34 mouse cellular contexts compared by ENCODE assay signal in the genomic region with DNA sequence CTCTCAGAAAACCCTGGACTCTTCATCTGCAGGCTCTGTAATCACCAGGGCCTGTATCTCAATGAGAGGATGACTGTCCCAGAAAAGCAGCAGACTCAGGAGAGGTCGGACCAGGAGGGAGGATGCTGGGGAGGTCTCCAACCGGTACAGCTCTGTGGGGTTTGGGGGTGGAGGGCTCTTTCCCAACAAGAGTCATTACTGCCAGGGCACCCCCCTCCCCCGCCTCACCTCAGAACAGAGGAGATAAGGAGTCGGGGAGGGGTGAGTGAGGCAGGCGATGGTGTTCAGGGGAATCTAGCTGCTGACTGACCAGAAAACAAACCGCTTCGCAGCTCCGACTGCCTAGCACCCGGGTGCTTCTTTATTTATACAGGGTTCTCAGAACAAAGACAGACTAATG. TPM values are rescaled to one million over a fixed set of nuclear protein-coding genes. Genes with fewer than 3 reads are reported as not detected.
DNase-seq lines count a peak whose midpoint lies in the region; ATAC-seq lines count a peak whose summit lies in the region.
"Had no signal": no experiment of that assay in that cellular context is flagged by ENCODE, and none has a peak within 500 bp of the region (broad histone marks: within the 10 kb centered on the region; RNA-seq: fewer than 3 reads in every experiment).

No protein-coding gene starts in this region.

- no peaks in the 10 kb centered on the region for H3K9me3 ChIP-seq in heart, embryonic 10.5 days
- peaks cover 3% of the 10 kb centered on the region; the same call in 1 of the 2 replicates for H3K9me3 ChIP-seq in heart, embryonic 13.5 days
- H3K9me3 ChIP-seq in heart, embryonic 16.5 days (replicated peaks; ENCODE audit: control insufficient read depth, low read length), result no peaks in the 10 kb centered on the region
- H3K9me3 ChIP-seq in lung, embryonic 16.5 days (ENCODE audit: control insufficient read depth, low read length), result no peaks in the 10 kb centered on the region
- H3K9me3 ChIP-seq: forebrain, embryonic 10.5 days; forebrain, embryonic 13.5 days; G1E had no signal

- WGBS in heart, embryonic 10.5 days, result 5% methylated on average over 9 of the region's 9 CpGs
- WGBS in heart, embryonic 13.5 days, result 10% methylated on average over 9 of the region's 9 CpGs
- 11% methylated on average over 9 of the region's 9 CpGs for whole genome bisulfite sequencing in heart, embryonic 16.5 days
- WGBS in lung, embryonic 16.5 days, result 20% methylated on average over 9 of the region's 9 CpGs

- intact Hi-C loops in heart, postnatal 36 days (cut with DNase I), result no loop called here

- peak overlapping the region; percentile 16; the same call in 1 of the 2 replicates for H3K4me3 ChIP-seq in heart, embryonic 10.5 days
- no peak overlapping the region for H3K4me3 ChIP-seq in heart, embryonic 13.5 days
- H3K4me3 ChIP-seq in heart, embryonic 16.5 days (ENCODE audit: low read length), result no peak overlapping the region
- no peak overlapping the region for H3K4me3 ChIP-seq in lung, embryonic 16.5 days (ENCODE audit: low read length)
- H3K4me3 ChIP-seq: forebrain, embryonic 10.5 days; forebrain, embryonic 13.5 days had no signal

- ATAC-seq in heart, embryonic 13.5 days (ENCODE audit: extremely low read depth, insufficient number of reproducible peaks, low FRiP score, low TSS enrichment), result no peak
- peak; percentile 34 for ATAC-seq in heart, embryonic 16.5 days (replicated peaks; ENCODE audit: extremely low read depth, insufficient read depth, low FRiP score)
- ATAC-seq in lung, embryonic 16.5 days (ENCODE audit: low read depth), result 0 out of 2 replicates have a peak, but pooled peaks have one; percentile 38
- ATAC-seq: forebrain, embryonic 13.5 days; forebrain, embryonic 16.5 days; hindbrain, postnatal 0 days; inflammation-experienced regulatory T-cells, adult 6 months; intestine, embryonic 16.5 days; Patski had no signal

- no peaks in the 10 kb centered on the region for H3K36me3 ChIP-seq in heart, embryonic 10.5 days
- no peaks in the 10 kb centered on the region for H3K36me3 ChIP-seq in heart, embryonic 13.5 days
- H3K36me3 ChIP-seq in heart, embryonic 16.5 days (ENCODE audit: control insufficient read depth, insufficient read depth), result no peaks in the 10 kb centered on the region
- no peaks in the 10 kb centered on the region for H3K36me3 ChIP-seq in lung, embryonic 16.5 days (ENCODE audit: control insufficient read depth, insufficient read depth, low read length)
- H3K36me3 ChIP-seq: forebrain, embryonic 10.5 days; G1E had no signal

- H3K4me1 ChIP-seq in heart, embryonic 10.5 days, result peaks cover 22% of the 10 kb centered on the region
- H3K4me1 ChIP-seq in heart, embryonic 13.5 days, result peaks cover 35% of the 10 kb centered on the region
- H3K4me1 ChIP-seq in heart, embryonic 16.5 days (ENCODE audit: control insufficient read depth, insufficient read depth, low read length), result peaks cover 30% of the 10 kb centered on the region
- H3K4me1 ChIP-seq in lung, embryonic 16.5 days (replicated peaks; ENCODE audit: control insufficient read depth, insufficient read depth, low read length), result peaks cover 10% of the 10 kb centered on the region; the same call in 1 of the 2 replicates
- H3K4me1 ChIP-seq: forebrain, embryonic 13.5 days had no signal

- H3K27me3 ChIP-seq in heart, embryonic 10.5 days (ENCODE audit: insufficient read depth, poor library complexity, severe bottlenecking), result peaks cover 15% of the 10 kb centered on the region; the same call in 1 of the 2 replicates
- H3K27me3 ChIP-seq in heart, embryonic 13.5 days (replicated peaks), result no peaks in the 10 kb centered on the region
- H3K27me3 ChIP-seq in heart, embryonic 16.5 days (ENCODE audit: control insufficient read depth, insufficient read depth, low read length), result no peaks in the 10 kb centered on the region
- no peaks in the 10 kb centered on the region for H3K27me3 ChIP-seq in lung, embryonic 16.5 days (ENCODE audit: control insufficient read depth, insufficient read depth, low read depth, low read length)
- H3K27me3 ChIP-seq: forebrain, embryonic 13.5 days had no signal

- peak overlapping the region; percentile 37 for H3K27ac ChIP-seq in heart, embryonic 10.5 days
- H3K27ac ChIP-seq in heart, embryonic 13.5 days (replicated peaks), result peak overlapping the region; percentile 58
- H3K27ac ChIP-seq in heart, embryonic 16.5 days (ENCODE audit: low read length), result no peak overlapping the region; the same call in 1 of the 2 replicates
- H3K27ac ChIP-seq in lung, embryonic 16.5 days (ENCODE audit: low read length), result no peak overlapping the region
- H3K27ac ChIP-seq: forebrain, embryonic 10.5 days; forebrain, embryonic 13.5 days; hindbrain, embryonic 14.5 days; hindbrain, postnatal 0 days had no signal

- H3K9ac ChIP-seq in heart, embryonic 13.5 days, result 0 out of 2 replicates have a peak overlapping the region, but pooled peaks have one; percentile 45
- no peak overlapping the region for H3K9ac ChIP-seq in heart, embryonic 16.5 days (ENCODE audit: low read length)
- H3K9ac ChIP-seq in lung, embryonic 16.5 days (ENCODE audit: low read length), result no peak overlapping the region
- H3K9ac ChIP-seq: forebrain, embryonic 13.5 days; hindbrain, embryonic 14.5 days had no signal

- peak; percentile 85 for DNase-seq in heart, embryonic 10.5 days (ENCODE audit: low spot score)
- DNase-seq in heart, postnatal 36 days, result no peak
- no peak for DNase-seq in heart, adult 9 months (ENCODE audit: low spot score in 2 of 2)
- DNase-seq in heart, adult 18-20 months, result no peak
- DNase-seq in lung, postnatal 14 days, result no peak
- DNase-seq: adrenal gland, postnatal 10 days; adrenal gland, postnatal 36 days; B cell, adult 2 months; cerebellum, adult 18-20 months; cerebellum, adult 9-10 months; cerebellum, postnatal 14 days; gastrocnemius, postnatal 10 days; gastrocnemius, postnatal 36 days; kidney, adult 18-20 months; kidney, adult 9 months had no signal

- H3K4me2 ChIP-seq in heart, embryonic 13.5 days, result peak overlapping the region; percentile 10
- peak overlapping the region; percentile 8; the same call in 1 of the 2 replicates for H3K4me2 ChIP-seq in heart, embryonic 16.5 days (ENCODE audit: low read depth, low read length)
- no peak overlapping the region for H3K4me2 ChIP-seq in lung, embryonic 16.5 days (ENCODE audit: low read depth, low read length)
- H3K4me2 ChIP-seq: forebrain, embryonic 13.5 days; hindbrain, embryonic 14.5 days had no signal

RNA-seq across cellular contexts. Expression of a gene that starts 13.5 kb away (rescaled TPM):
- polyA plus RNA-seq in heart, embryonic 10.5 days (2016; fragmentation: Nextera tagmentation; extraction: Ambion mirVana), result not detected in 2 replicates
- total RNA-seq in heart, postnatal 36 days (2021), result not detected
- not detected in 2 replicates for polyA plus RNA-seq in heart, embryonic 13.5 days (2015; fragmentation: Nextera tagmentation; extraction: Ambion mirVana)
- polyA plus RNA-seq in heart, embryonic 16.5 days (2015; fragmentation: Nextera tagmentation; extraction: Ambion mirVana), result 0.33 TPM in 1 of 2 replicates, not detected in the other
- not detected for total RNA-seq in heart, adult 18-20 months (2021)
- not detected in 2 replicates for polyA plus RNA-seq in lung, embryonic 16.5 days (2015; fragmentation: Nextera tagmentation; extraction: Ambion mirVana)
- total RNA-seq: adrenal gland, adult 18-20 months; adrenal gland, postnatal 10 days; adrenal gland, postnatal 36 days; CH12.LX; gastrocnemius, adult 18-20 months; gastrocnemius, postnatal 10 days; gastrocnemius, postnatal 36 days; granulocyte monocyte progenitor cell, adult 5-6 weeks; hindbrain, postnatal 0 days had no signal
- polyA plus RNA-seq: embryonic facial prominence, embryonic 11.5 days; embryonic facial prominence, embryonic 14.5 days; forebrain, embryonic 10.5 days; forebrain, embryonic 13.5 days; G1E; hindbrain, embryonic 11.5 days; hindbrain, embryonic 14.5 days; inflammation-experienced regulatory T-cells, adult 6 months; intestine, embryonic 16.5 days; Patski had no signal

RNA-seq across cellular contexts. Expression of a gene that starts 30.0 kb away (rescaled TPM):
- polyA plus RNA-seq in heart, embryonic 10.5 days (2016; fragmentation: Nextera tagmentation; extraction: Ambion mirVana), result 243 and 270 TPM in 2 replicates
- 10 to 100 TPM; 80.0 to 81.8 TPM for total RNA-seq in heart, postnatal 36 days (2021)
- polyA plus RNA-seq in heart, embryonic 13.5 days (2015; fragmentation: Nextera tagmentation; extraction: Ambion mirVana), result 210 and 235 TPM in 2 replicates
- polyA plus RNA-seq in heart, embryonic 16.5 days (2015; fragmentation: Nextera tagmentation; extraction: Ambion mirVana), result 218 and 242 TPM in 2 replicates
- total RNA-seq in heart, adult 18-20 months (2021), result 10 to 100 TPM; 66.9 to 78.5 TPM
- polyA plus RNA-seq in lung, embryonic 16.5 days (2015; fragmentation: Nextera tagmentation; extraction: Ambion mirVana), result 275 and 283 TPM in 2 replicates

RNA-seq across cellular contexts. Expression of a gene that starts 32.7 kb away (rescaled TPM):
- polyA plus RNA-seq in heart, embryonic 10.5 days (2016; fragmentation: Nextera tagmentation; extraction: Ambion mirVana), result 0.19 and 0.30 TPM in 2 replicates
- not detected for total RNA-seq in heart, postnatal 36 days (2021)
- 0.48 TPM in 2 replicates for polyA plus RNA-seq in heart, embryonic 13.5 days (2015; fragmentation: Nextera tagmentation; extraction: Ambion mirVana)
- 0.86 and 1.0 TPM in 2 replicates for polyA plus RNA-seq in heart, embryonic 16.5 days (2015; fragmentation: Nextera tagmentation; extraction: Ambion mirVana)
- total RNA-seq in heart, adult 18-20 months (2021), result not detected
- polyA plus RNA-seq in lung, embryonic 16.5 days (2015; fragmentation: Nextera tagmentation; extraction: Ambion mirVana), result not detected in 2 replicates
- total RNA-seq: adrenal gland, adult 18-20 months; adrenal gland, postnatal 10 days; adrenal gland, postnatal 36 days; CH12.LX; gastrocnemius, adult 18-20 months; gastrocnemius, postnatal 10 days; gastrocnemius, postnatal 36 days; granulocyte monocyte progenitor cell, adult 5-6 weeks; hindbrain, postnatal 0 days had no signal
- polyA plus RNA-seq: embryonic facial prominence, embryonic 11.5 days; embryonic facial prominence, embryonic 14.5 days; forebrain, embryonic 10.5 days; forebrain, embryonic 13.5 days; forebrain, embryonic 16.5 days; G1E; hindbrain, embryonic 11.5 days; hindbrain, embryonic 14.5 days; hindbrain, postnatal 0 days; intestine, embryonic 16.5 days; Patski had no signal

Comparison
In these comparisons a context has a peak if more than half of its experiments do, and no peak if none do; other contexts are left out.
1. H3K27ac ChIP-seq: peak in heart, embryonic 10.5 days (single experiment) and heart, embryonic 13.5 days (single experiment); none in heart, embryonic 16.5 days (single experiment) and lung, embryonic 16.5 days (single experiment).